Mouse (Mus musculus) hindbrain, embryonic 15.5 days (tissue): ENCODE measurements at regions not wholly inside any gene's neighbourhood (a gene's known extent, or its start where the extent isn't known, plus 50 kb on each side); places are given as distances from the start of the nearest gene placed in this dataset.
A peak's percentile ranks its signal among the peaks of the same experiment; 100 is the strongest.

Experiments
- ATAC-seq: fragments of 200-750 bp; cut with Nextera tagmentation; 2 replicates; pipeline ENCODE4 v1.8.0; 2017; ENCODE audit warnings: low read depth, moderate number of reproducible peaks, moderate TSS enrichment; ENCODE audit not compliant: low FRiP score
- H3K27ac ChIP-seq: fragments of 300-500 bp; sonication (generic); replicated peaks from 2 replicates; pipeline ENCODE4 v1.5.1; 2015; ENCODE audit warnings: mild to moderate bottlenecking, inconsistent platforms
- H3K27me3 ChIP-seq: fragments of 300-500 bp; sonication (generic); 2 replicates; pipeline ENCODE4 v1.6.1; 2015; ENCODE audit warnings: control low read depth, inconsistent platforms
- H3K36me3 ChIP-seq: fragments of 300-500 bp; sonication (generic); 2 replicates; pipeline ENCODE4 v1.6.1; 2015; ENCODE audit warnings: control low read depth, inconsistent platforms
- H3K4me1 ChIP-seq: fragments of 300-500 bp; sonication (generic); replicated peaks from 2 replicates; pipeline ENCODE4 v1.6.1; 2015; ENCODE audit warnings: control low read depth, inconsistent platforms
- H3K4me2 ChIP-seq: fragments of 300-500 bp; sonication (generic); 2 replicates; pipeline ENCODE4 v1.6.1; 2015; ENCODE audit warnings: moderate library complexity, mild to moderate bottlenecking, inconsistent platforms
- H3K4me3 ChIP-seq: fragments of 300-500 bp; sonication (generic); 2 replicates; pipeline ENCODE4 v1.5.1; 2015; ENCODE audit warnings: mild to moderate bottlenecking, inconsistent platforms
- H3K9ac ChIP-seq: fragments of 300-500 bp; sonication (generic); 2 replicates; pipeline ENCODE4 v1.6.1; 2015; ENCODE audit warnings: inconsistent platforms
- H3K9me3 ChIP-seq: fragments of 300-500 bp; sonication (generic); 2 replicates; pipeline ENCODE4 v1.6.1; 2016; ENCODE audit warnings: control low read depth, inconsistent platforms
- WGBS: fragments of 180-500 bp; shearing (Covaris S2); methylation state at CpG from one replicate; pipeline ENCODE4 v1.1.7; 2015; 5-methylcytosine and 5-hydroxymethylcytosine counted together

DNA sequence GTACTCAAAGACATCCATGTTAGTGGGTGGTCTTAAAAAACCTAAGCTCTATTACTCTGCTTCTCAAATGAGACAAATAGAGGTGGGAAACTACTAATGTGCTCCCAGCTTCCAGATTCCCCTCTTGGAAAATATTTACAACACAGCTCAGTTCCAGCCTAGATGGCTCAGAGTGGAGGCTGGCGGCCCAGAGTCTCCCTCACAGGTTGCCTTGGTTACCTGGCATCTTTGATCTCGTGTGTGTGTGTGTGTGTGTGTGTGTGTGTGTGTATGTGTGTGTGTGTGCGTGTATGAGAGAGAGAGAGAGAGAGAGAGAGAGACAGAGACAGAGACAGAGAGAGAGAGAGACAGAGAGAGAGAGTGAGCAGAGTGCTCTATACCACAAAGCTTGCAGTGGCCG, 82.2 kb downstream of the E030025P04Rik start:
- Histone ChIP-seq H3K27ac (no peak overlapping the region), H3K4me2 (no peak overlapping the region), H3K4me3 (no peak overlapping the region), H3K9ac (no peak overlapping the region), H3K9me3 (no peaks in the 10 kb centered on the region), H3K36me3 (no peaks in the 10 kb centered on the region), H3K4me1 (no peaks in the 10 kb centered on the region), H3K27me3 (no peaks in the 10 kb centered on the region)
- ATAC-seq = no peak
- 59% methylated on average over 4 of the region's 4 CpGs for WGBS

- Histone ChIP-seq H3K4me3 (no peak overlapping the region), H3K9ac (no peak overlapping the region), H3K4me1 (no peaks in the 10 kb centered on the region), H3K9me3 (no peaks in the 10 kb centered on the region), H3K27ac (no peak overlapping the region), H3K4me2 (no peak overlapping the region), H3K36me3 (no peaks in the 10 kb centered on the region), H3K27me3 (no peaks in the 10 kb centered on the region)
- 89% methylated on average over 3 of the region's 3 CpGs for WGBS
- no peak for ATAC-seq
Observed at GRCm38 (mm10) chr11:109060527-109060908, 83.7 kb downstream of the E030025P04Rik start.

DNA sequence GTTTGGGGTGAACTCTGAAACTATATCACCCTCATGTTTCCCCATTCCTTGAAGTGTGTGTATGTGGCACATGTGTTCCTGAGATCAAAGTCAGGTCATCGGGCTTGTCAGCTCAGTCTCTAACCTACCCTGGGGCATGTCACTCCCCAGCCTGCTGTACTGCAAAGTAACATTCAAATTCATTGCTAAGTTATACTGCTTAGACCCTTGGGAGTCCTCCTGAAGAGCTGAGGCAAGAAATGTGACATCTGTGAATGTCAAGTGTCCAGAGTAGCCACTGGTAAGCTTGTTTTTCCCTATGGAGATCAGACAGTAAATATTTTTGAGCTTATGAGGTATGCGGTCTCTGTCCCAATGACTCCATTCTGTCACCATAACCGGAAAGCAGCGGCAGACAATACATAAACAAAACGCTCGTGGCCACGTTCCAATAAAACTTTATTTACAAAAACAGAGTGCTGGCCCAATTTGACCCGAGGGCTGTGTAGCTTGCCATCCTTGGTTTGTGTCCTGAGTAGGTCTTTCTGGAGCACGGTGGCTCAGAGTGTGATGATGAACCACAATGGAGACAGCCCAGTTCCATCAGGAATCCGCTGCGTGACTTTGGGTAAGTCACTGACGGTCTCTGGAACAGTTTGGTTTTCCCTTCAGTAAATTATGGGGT, 84.2 kb downstream of the E030025P04Rik start:
- Histone ChIP-seq H3K9ac (no peak overlapping the region), H3K36me3 (no peaks in the 10 kb centered on the region), H3K4me3 (no peak overlapping the region), H3K27ac (no peak overlapping the region), H3K27me3 (no peaks in the 10 kb centered on the region), H3K9me3 (peaks cover 1% of the 10 kb centered on the region; the same call in 1 of the 2 replicates), H3K4me1 (no peaks in the 10 kb centered on the region), H3K4me2 (no peak overlapping the region)
- ATAC-seq = no peak
- 90% methylated on average over 12 of the region's 12 CpGs for WGBS

DNA sequence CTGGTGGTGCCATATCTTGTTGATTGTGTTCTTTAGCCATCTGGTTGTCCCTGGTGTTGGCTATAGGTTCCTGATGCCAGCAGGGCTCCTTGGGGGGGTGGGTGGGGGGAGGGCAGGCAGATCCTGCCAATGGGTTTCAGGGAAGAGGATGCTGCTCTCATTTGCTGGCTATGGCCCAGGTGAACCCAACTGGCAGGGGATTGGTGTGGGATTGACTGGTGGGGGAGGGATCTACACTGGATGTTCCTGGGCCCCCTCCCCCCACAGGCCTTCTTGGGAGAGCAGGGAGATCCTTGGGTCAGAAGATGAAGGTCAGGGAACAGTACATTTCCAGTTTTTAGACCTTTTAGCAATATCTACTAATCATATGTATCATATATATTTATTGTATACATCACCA, 86.1 kb downstream of the E030025P04Rik start:
- no peak for ATAC-seq
- no peaks in the 10 kb centered on the region for H3K27me3 ChIP-seq
- H3K9me3 ChIP-seq = peaks cover 6% of the 10 kb centered on the region; the same call in 1 of the 2 replicates
- H3K27ac ChIP-seq = no peak overlapping the region
- no peak overlapping the region for H3K4me2 ChIP-seq
- no peaks in the 10 kb centered on the region for H3K4me1 ChIP-seq
- H3K36me3 ChIP-seq = no peaks in the 10 kb centered on the region
- no peak overlapping the region for H3K4me3 ChIP-seq
- H3K9ac ChIP-seq = no peak overlapping the region

DNA sequence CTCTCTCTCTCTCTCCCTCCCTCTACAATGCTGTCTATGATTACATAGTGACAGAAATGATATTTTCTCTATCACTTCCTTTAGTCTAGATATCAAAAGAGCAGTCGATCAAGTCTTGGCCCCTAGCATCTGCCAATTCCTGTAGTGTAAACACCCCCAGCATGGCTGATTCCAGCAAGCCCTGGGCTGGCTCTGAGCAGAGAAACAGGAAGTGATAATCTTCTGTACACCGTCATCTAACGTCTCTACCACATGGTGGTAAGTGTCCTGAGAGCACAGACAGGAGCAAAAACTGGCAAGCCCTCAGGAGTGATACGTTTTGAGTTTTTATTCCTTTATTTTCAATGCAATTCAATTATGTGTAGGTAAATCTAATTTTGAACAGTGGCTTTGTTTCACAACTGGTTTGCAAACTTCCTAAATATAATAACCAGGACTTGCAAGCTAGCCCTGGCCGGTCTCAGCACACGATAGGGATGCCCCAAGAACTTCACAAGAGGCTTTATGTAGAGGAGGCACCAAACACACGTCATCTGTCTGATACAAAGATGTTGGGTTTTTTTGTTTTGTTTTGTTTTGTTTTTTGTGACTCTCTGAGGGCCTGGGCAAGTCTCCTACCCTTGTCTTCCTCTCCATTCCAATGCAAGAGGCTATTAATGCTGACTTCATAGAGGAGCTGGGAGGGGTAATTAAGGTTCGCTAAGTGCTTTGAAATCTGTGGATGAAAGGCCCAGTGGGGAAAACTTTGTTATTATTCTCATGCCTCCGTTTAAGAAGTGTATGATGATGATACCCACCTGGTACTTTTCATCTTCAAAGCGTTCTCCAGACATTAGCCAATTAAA, 95.7 kb downstream of the E030025P04Rik start:
- H3K9ac ChIP-seq = no peak overlapping the region
- 80% methylated on average over 10 of the region's 10 CpGs for WGBS

GRCm38 (mm10) chr11:109047483-109048110, 96.6 kb downstream of the E030025P04Rik start:
- Histone ChIP-seq H3K4me1 (no peaks in the 10 kb centered on the region), H3K27me3 (no peaks in the 10 kb centered on the region), H3K9me3 (no peaks in the 10 kb centered on the region), H3K9ac (no peak overlapping the region), H3K4me2 (no peak overlapping the region), H3K4me3 (no peak overlapping the region), H3K36me3 (no peaks in the 10 kb centered on the region), H3K27ac (no peak overlapping the region)
- 89% methylated on average over 4 of the region's 4 CpGs for WGBS
- no peak for ATAC-seq

More for the DNA sequence above, 95.7 kb downstream of the E030025P04Rik start:
- H3K27me3 ChIP-seq = no peaks in the 10 kb centered on the region
- H3K4me1 ChIP-seq = no peaks in the 10 kb centered on the region
- no peak overlapping the region for H3K4me3 ChIP-seq
- ATAC-seq = no peak
- H3K4me2 ChIP-seq = no peak overlapping the region
- H3K27ac ChIP-seq = no peak overlapping the region
- no peaks in the 10 kb centered on the region for H3K36me3 ChIP-seq
- H3K9me3 ChIP-seq = no peaks in the 10 kb centered on the region

DNA sequence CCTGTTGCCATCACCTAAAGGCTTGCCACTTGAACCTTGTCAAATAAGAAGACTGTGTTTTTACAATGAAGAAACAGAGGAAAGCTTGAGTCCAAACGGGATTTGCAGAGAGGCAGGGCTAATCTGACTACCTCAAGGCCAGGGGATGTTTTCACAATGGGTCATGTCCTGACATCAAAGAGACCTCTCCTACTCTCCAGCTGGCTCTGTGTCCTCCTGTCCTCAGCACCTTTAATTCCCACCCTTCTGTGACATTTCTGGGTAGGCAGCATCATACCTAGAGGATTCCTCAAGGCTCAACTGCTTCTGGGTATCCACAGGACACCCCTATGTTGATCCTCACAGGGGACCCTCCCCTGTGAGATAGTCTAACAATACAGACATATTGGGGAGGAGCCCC, 97.7 kb downstream of the E030025P04Rik start:
- ATAC-seq = no peak
- WGBS = 56% methylated on average over 1 of the region's 1 CpGs
- Histone ChIP-seq H3K36me3 (no peaks in the 10 kb centered on the region), H3K27ac (no peak overlapping the region), H3K27me3 (no peaks in the 10 kb centered on the region), H3K4me1 (no peaks in the 10 kb centered on the region), H3K9ac (no peak overlapping the region), H3K9me3 (no peaks in the 10 kb centered on the region), H3K4me3 (no peak overlapping the region), H3K4me2 (no peak overlapping the region)

DNA sequence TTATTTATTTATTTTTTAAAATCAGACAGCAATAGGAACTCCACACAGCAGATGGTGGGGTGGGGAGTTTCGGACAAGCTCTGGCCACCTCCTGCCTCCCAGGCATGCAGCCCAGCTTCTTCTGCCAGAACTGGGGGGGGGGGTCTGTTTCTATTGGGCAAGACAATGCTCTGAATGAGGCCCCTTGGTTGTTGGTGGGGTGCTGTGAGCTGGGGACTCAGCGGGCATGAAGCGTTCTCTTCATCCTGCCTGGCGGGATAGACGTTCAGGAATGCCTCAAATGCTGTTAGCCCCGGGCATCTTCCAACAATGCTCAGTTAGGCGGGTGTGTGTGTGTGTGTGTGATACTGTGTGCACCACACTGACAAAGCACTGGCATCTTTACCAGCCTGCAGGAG, 103.7 kb downstream of the E030025P04Rik start:
- peak; percentile 76 for ATAC-seq
- H3K9me3 ChIP-seq = no peaks in the 10 kb centered on the region
- H3K4me1 ChIP-seq = peaks cover 13% of the 10 kb centered on the region
- no peak overlapping the region for H3K9ac ChIP-seq
- 0 out of 2 replicates have a peak overlapping the region, but pooled peaks have one; percentile 3 for H3K4me2 ChIP-seq
- H3K27ac ChIP-seq = peak overlapping the region; percentile 15; the same call in 1 of the 2 replicates
- H3K27me3 ChIP-seq = no peaks in the 10 kb centered on the region
- WGBS = 31% methylated on average over 7 of the region's 7 CpGs
- H3K4me3 ChIP-seq = no peak overlapping the region
- no peaks in the 10 kb centered on the region for H3K36me3 ChIP-seq

- H3K9me3 ChIP-seq = no peaks in the 10 kb centered on the region
- H3K27me3 ChIP-seq = no peaks in the 10 kb centered on the region
- H3K9ac ChIP-seq = no peak overlapping the region
- ATAC-seq = no peak
- 51% methylated on average over 6 of the region's 6 CpGs for WGBS
- H3K4me1 ChIP-seq = peaks cover 13% of the 10 kb centered on the region
- no peaks in the 10 kb centered on the region for H3K36me3 ChIP-seq
- H3K4me2 ChIP-seq = no peak overlapping the region
- no peak overlapping the region for H3K4me3 ChIP-seq
- peak overlapping the region; percentile 46 for H3K27ac ChIP-seq
Observed at GRCm38 (mm10) chr11:109039792-109040518, 104.2 kb downstream of the E030025P04Rik start.

GRCm38 (mm10) chr11:109039060-109039791, 104.9 kb downstream of the E030025P04Rik start:
- ATAC-seq = no peak
- peak overlapping the region; percentile 46; the same call in 1 of the 2 replicates for H3K27ac ChIP-seq
- WGBS = 71% methylated on average over 10 of the region's 10 CpGs

GRCm38 (mm10) chr11:109038136-109038535, 106.0 kb downstream of the E030025P04Rik start:
- ATAC-seq = no peak
- H3K4me2 ChIP-seq = no peak overlapping the region
- WGBS = 86% methylated on average over 7 of the region's 7 CpGs

More at GRCm38 (mm10) chr11:109039060-109039791, 104.9 kb downstream of the E030025P04Rik start:
- H3K36me3 ChIP-seq = no peaks in the 10 kb centered on the region
- H3K9ac ChIP-seq = no peak overlapping the region
- H3K4me2 ChIP-seq = no peak overlapping the region
- no peaks in the 10 kb centered on the region for H3K9me3 ChIP-seq
- no peak overlapping the region for H3K4me3 ChIP-seq
- peaks cover 15% of the 10 kb centered on the region for H3K4me1 ChIP-seq
- no peaks in the 10 kb centered on the region for H3K27me3 ChIP-seq

More at GRCm38 (mm10) chr11:109038136-109038535, 106.0 kb downstream of the E030025P04Rik start:
- no peak overlapping the region for H3K4me3 ChIP-seq
- no peak overlapping the region for H3K9ac ChIP-seq
- H3K36me3 ChIP-seq = no peaks in the 10 kb centered on the region
- no peak overlapping the region for H3K27ac ChIP-seq
- H3K4me1 ChIP-seq = peaks cover 22% of the 10 kb centered on the region
- H3K27me3 ChIP-seq = no peaks in the 10 kb centered on the region
- H3K9me3 ChIP-seq = no peaks in the 10 kb centered on the region
